Mouse (Mus musculus): ENCODE measurements around the gene Nploc4.

DNA sequence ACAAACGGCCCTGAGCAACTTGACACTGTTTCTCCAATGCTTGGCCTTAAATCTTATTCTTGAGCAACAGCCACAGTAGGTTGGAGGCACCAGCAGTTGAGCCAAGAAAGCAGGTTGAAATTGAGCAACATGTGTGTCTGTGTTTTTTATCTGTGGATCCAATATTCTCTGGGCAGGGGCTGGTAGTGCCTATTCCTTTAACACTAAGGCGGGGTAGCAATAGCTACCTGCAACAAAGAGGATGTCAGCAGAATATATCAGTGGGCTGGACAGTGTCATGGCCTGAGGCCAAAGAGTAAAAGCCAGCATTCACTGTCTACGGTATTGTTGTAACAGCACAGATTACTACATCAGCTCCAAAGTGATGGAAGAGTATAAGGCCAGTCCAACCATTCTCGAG lies 41.8 kb downstream of the Nploc4 start:
- TF ChIP-seq CHD2 (IDR thresholded peaks at IDR 0.05; ENCODE audit: low read depth, low read length) (no peak), HCFC1 (IDR thresholded peaks at IDR 0.05; ENCODE audit: borderline replicate concordance, insufficient read depth, low read length) (no peak), ZNF384 (IDR thresholded peaks at IDR 0.05; ENCODE audit: low read depth, low read length) (no peak), ZC3H11A (IDR thresholded peaks at IDR 0.05; ENCODE audit: borderline replicate concordance, low read depth, low read length) (no peak), MAFK (IDR thresholded peaks at IDR 0.05; ENCODE audit: insufficient read depth, low read depth, low read length) (no peak)
